Mouse (Mus musculus): ENCODE measurements around the gene Scd4. TPM values are rescaled to one million over a fixed set of nuclear protein-coding genes. Genes with fewer than 3 reads are reported as not detected.

The Scd4 gene
- total and polyA plus RNA-seq, 3 experiments, result 0.13 to 0.44 (median 0.23) TPM

DNA sequence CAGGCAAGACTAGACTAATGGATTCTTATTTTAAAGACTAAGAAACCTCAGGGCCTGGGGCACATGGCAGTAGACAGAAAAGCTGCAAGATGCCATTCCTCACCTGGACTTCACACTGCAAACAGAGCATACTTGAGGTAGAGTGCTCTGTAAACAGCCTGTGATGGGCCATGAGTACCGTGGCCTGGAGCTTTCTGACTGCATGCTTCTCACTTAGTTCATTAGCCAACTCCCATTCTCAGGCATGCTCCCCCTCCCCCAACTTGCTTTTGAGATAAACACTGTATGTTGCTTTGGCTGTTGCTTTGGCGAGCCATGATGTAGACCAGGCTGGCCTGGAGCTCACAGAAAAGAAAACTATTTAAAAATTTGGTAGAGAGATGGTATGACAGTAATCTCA lies 46.8 kb upstream of the Scd4 start:
- H3K4me1 ChIP-seq (ENCODE audit: insufficient read depth, low read depth, low read length), result peaks cover 92% of the 10 kb centered on the region
- no peaks in the 10 kb centered on the region for H3K36me3 ChIP-seq (replicated peaks)
- ATAC-seq (ENCODE audit: extremely low read depth, insufficient number of reproducible peaks, low FRiP score, poor library complexity, severe bottlenecking) (no peak), DNase-seq (ENCODE audit: low spot score) (no peak)
- no peaks in the 10 kb centered on the region for H3K9me3 ChIP-seq (replicated peaks)
- no peak overlapping the region for H3K4me3 ChIP-seq (ENCODE audit: low read depth, low read length)
- no peak for TF ChIP-seq GATA1 (IDR thresholded peaks at IDR 0.05; ENCODE audit: borderline replicate concordance, low read length)
- no peak for TF ChIP-seq CTCF (IDR thresholded peaks at IDR 0.05; ENCODE audit: low read depth, low read length)
- TF ChIP-seq TAL1 (conservative IDR thresholded peaks at IDR 0.05; ENCODE audit: low read depth, low read length), result no peak
- TF ChIP-seq GATA2 (IDR thresholded peaks at IDR 0.05; ENCODE audit: borderline replicate concordance, low read depth, low read length), result no peak
- no peak for TF ChIP-seq POLR2AphosphoS5 (IDR thresholded peaks at IDR 0.05; ENCODE audit: insufficient replicate concordance, low read depth, low read length)
- no peaks in the 10 kb centered on the region for H3K27me3 ChIP-seq (ENCODE audit: insufficient read depth, low read length)

DNA sequence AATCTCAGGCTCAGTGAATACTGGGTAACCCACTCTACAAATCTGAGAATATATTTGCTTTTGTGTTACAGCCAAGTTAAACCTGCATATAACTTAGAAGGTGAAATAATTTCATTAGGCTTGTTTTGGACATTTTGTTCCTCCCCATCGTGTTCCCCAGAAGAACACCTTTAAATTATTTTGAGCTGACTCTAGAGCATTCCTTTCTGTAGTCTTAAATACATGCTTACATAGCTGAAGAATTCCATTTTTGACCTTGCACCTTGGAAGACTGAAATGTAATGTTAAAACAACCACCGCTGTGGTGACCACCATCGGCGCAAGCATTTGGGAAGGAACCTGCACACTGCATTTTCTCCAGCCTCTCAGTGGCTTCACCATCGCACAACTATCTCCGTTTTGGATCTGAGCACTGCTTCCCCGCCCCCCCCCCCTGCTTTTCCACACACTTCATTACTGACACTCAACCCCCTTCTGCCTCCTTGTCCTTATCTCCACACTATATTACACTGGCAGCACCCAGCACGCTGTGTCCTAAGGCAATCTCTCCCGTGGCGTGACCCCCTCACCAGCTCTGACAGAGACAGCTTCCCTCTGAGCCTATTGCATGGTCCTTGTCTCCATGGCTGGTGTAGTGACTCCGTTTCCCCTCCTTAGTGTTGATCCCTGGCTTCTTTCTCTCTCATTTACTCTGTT lies 45.3 kb upstream of the Scd4 start:
- DNase-seq (ENCODE audit: low spot score) (no peak), ATAC-seq (ENCODE audit: extremely low read depth, insufficient number of reproducible peaks, low FRiP score, poor library complexity, severe bottlenecking) (no peak)
- Histone ChIP-seq H3K4me3 (ENCODE audit: low read depth, low read length) (no peak overlapping the region; the same call in 1 of the 2 replicates), H3K4me1 (ENCODE audit: insufficient read depth, low read depth, low read length) (peaks cover 92% of the 10 kb centered on the region), H3K36me3 (replicated peaks) (no peaks in the 10 kb centered on the region), H3K9me3 (replicated peaks) (no peaks in the 10 kb centered on the region), H3K27me3 (ENCODE audit: insufficient read depth, low read length) (no peaks in the 10 kb centered on the region)
- no peak for TF ChIP-seq GATA2 (IDR thresholded peaks at IDR 0.05; ENCODE audit: borderline replicate concordance, low read depth, low read length)
- TF ChIP-seq GATA1 (IDR thresholded peaks at IDR 0.05; ENCODE audit: borderline replicate concordance, low read length), result no peak
- TF ChIP-seq POLR2AphosphoS5 (IDR thresholded peaks at IDR 0.05; ENCODE audit: insufficient replicate concordance, low read depth, low read length), result no peak
- TF ChIP-seq TAL1 (conservative IDR thresholded peaks at IDR 0.05; ENCODE audit: low read depth, low read length), result no peak

DNA sequence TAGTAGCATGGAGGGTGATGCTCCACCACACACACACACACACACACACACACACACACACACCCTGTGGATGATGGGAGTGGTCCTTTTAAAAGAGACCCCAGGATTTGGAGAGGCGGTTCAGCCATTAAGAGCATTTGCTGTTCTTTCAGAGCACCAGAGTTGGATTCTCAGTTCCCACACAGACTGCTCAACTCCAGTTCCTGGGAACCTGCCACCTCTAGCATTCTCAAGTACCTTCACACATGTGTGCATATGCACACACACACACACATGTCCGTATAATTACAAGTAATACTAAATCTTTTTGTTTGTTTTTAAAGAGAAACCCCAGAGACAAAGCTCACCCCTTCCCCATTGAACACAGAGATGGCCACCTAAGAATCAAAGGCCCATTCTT lies 40.8 kb upstream of the Scd4 start:
- DNase-seq (ENCODE audit: low spot score), result no peak
- H3K27me3 ChIP-seq (ENCODE audit: insufficient read depth, low read length), result no peaks in the 10 kb centered on the region
- TF ChIP-seq POLR2AphosphoS5 (IDR thresholded peaks at IDR 0.05; ENCODE audit: insufficient replicate concordance, low read depth, low read length), result no peak
- TF ChIP-seq GATA2 (IDR thresholded peaks at IDR 0.05; ENCODE audit: borderline replicate concordance, low read depth, low read length), result no peak
- no peak for TF ChIP-seq TAL1 (conservative IDR thresholded peaks at IDR 0.05; ENCODE audit: low read depth, low read length)
- TF ChIP-seq CTCF (IDR thresholded peaks at IDR 0.05; ENCODE audit: low read depth, low read length), result no peak
- TF ChIP-seq GATA1 (IDR thresholded peaks at IDR 0.05; ENCODE audit: borderline replicate concordance, low read length), result no peak
- peaks cover 68% of the 10 kb centered on the region for H3K4me1 ChIP-seq (ENCODE audit: insufficient read depth, low read depth, low read length)
- H3K36me3 ChIP-seq (replicated peaks), result peaks cover 24% of the 10 kb centered on the region
- ATAC-seq (ENCODE audit: extremely low read depth, insufficient number of reproducible peaks, low FRiP score, poor library complexity, severe bottlenecking), result no peak
- no peaks in the 10 kb centered on the region for H3K9me3 ChIP-seq (replicated peaks)
- no peak overlapping the region; the same call in 1 of the 2 replicates for H3K4me3 ChIP-seq (ENCODE audit: low read depth, low read length)

DNA sequence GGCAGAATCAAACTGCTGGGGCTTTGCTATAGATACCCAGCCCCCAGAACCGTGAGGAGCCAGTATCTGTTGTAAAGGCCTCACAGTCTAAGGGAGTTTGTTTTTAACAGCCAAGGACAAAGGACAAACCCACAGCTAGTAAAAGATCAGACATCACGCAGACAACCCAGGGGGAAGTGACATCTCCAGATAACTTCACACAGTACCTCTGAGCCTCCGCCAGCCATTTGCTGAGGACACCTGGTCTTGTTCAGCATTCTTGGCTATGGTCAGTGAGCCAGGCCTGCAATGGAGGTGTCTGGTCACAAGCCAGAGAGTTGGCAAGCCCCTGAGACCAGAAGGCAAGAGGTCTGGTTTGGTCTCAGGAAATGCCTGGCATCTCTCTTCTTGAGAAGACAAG lies 40.4 kb upstream of the Scd4 start:
- H3K36me3 ChIP-seq (replicated peaks), result peaks cover 28% of the 10 kb centered on the region
- no peaks in the 10 kb centered on the region for H3K9me3 ChIP-seq (replicated peaks)
- H3K27me3 ChIP-seq (ENCODE audit: insufficient read depth, low read length), result no peaks in the 10 kb centered on the region
- H3K4me3 ChIP-seq (ENCODE audit: low read depth, low read length), result peak overlapping the region; percentile 75; the same call in 1 of the 2 replicates
- no peak for TF ChIP-seq GATA2 (IDR thresholded peaks at IDR 0.05; ENCODE audit: borderline replicate concordance, low read depth, low read length)
- TF ChIP-seq TAL1 (conservative IDR thresholded peaks at IDR 0.05; ENCODE audit: low read depth, low read length), result no peak
- no peak for TF ChIP-seq GATA1 (IDR thresholded peaks at IDR 0.05; ENCODE audit: borderline replicate concordance, low read length)
- TF ChIP-seq POLR2AphosphoS5 (IDR thresholded peaks at IDR 0.05; ENCODE audit: insufficient replicate concordance, low read depth, low read length), result no peak
- no peak for TF ChIP-seq CTCF (IDR thresholded peaks at IDR 0.05; ENCODE audit: low read depth, low read length)
- no peak for DNase-seq (ENCODE audit: low spot score)
- peaks cover 67% of the 10 kb centered on the region for H3K4me1 ChIP-seq (ENCODE audit: insufficient read depth, low read depth, low read length)
- ATAC-seq (ENCODE audit: extremely low read depth, insufficient number of reproducible peaks, low FRiP score, poor library complexity, severe bottlenecking), result no peak

DNA sequence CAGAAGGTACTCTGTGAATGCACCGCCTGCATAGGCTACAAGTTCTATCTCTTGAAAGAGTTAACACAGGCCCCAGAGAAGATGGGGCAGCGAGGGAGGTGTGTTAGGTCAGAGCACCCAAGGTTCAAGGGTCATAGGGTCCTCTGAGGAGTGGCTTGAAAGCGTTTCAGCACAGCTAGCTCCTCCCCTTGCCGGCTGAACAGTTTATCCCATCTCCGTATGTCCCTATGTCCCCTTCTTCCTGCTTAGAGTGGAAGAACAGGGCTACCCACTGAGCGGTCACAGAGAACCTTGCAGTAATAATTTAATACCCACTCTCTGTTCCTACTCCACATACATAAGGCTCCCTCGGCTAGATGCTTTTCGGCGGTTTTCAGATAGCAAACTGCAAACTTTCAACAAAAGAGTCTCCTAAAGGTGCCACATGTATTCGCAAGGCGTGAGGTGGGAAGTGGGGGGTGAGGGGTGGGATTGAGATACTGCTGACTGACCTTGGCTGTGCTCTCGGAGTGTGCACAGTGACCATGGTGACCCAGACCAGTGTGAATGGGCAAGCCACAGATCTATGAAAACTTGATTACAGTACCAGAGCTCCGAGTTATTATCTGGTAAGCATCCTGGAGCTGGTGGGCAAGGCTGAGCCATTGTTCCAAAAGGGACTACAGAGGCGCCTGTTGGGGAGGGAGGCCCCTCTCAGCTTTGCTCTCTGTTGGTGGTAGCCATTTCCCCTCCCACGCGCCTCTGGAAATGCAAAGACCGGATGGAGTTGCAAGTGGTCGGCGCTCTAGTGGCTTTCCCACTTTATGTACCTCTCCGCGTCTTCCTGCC lies 39.7 kb upstream of the Scd4 start, which contains the start of gene Scd2:
TSS of gene Scd2 (plus strand) at position 734 of the 828 bp plus-strand sequence.
- H3K4me3 ChIP-seq (ENCODE audit: low read depth, low read length), result peak within 1 kb of the TSS; percentile 75
- H3K27me3 ChIP-seq (ENCODE audit: insufficient read depth, low read length), result no peaks in the 10 kb centered on the region
- DNase-seq (ENCODE audit: low spot score) (peak; percentile 42), ATAC-seq (ENCODE audit: extremely low read depth, insufficient number of reproducible peaks, low FRiP score, poor library complexity, severe bottlenecking) (no peak)
- TF ChIP-seq POLR2AphosphoS5 (IDR thresholded peaks at IDR 0.05; ENCODE audit: insufficient replicate concordance, low read depth, low read length) (no peak), GATA2 (IDR thresholded peaks at IDR 0.05; ENCODE audit: borderline replicate concordance, low read depth, low read length) (no peak), GATA1 (IDR thresholded peaks at IDR 0.05; ENCODE audit: borderline replicate concordance, low read length) (no peak), CTCF (IDR thresholded peaks at IDR 0.05; ENCODE audit: low read depth, low read length) (no peak), TAL1 (conservative IDR thresholded peaks at IDR 0.05; ENCODE audit: low read depth, low read length) (no peak)
- H3K9me3 ChIP-seq (replicated peaks), result no peaks in the 10 kb centered on the region
- H3K36me3 ChIP-seq (replicated peaks), result peaks cover 35% of the 10 kb centered on the region
- peaks cover 68% of the 10 kb centered on the region for H3K4me1 ChIP-seq (ENCODE audit: insufficient read depth, low read depth, low read length)
